Mouse (Mus musculus): ENCODE data around the gene Ankra2. TPM values are rescaled to one million over a fixed set of nuclear protein-coding genes. Genes with fewer than 3 reads are reported as not detected.
A peak's percentile ranks its signal among the peaks of the same experiment; 100 is the strongest.

Gene Ankra2
- polyA plus RNA-seq, 1 experiment, result 1.0 TPM

- no peaks in the 10 kb centered on the region for H3K9me3 ChIP-seq (ENCODE audit: control insufficient read depth, low read length)
Observed at GRCm38 (mm10) chr13:98245386-98245785, 17.5 kb upstream of the Ankra2 start.

GRCm38 (mm10) chr13:98249594-98249993 lies 13.3 kb upstream of the Ankra2 start:
- H3K27me3 ChIP-seq (ENCODE audit: control insufficient read depth), result no peaks in the 10 kb centered on the region
- no peaks in the 10 kb centered on the region for H3K9me3 ChIP-seq (ENCODE audit: control insufficient read depth, low read length)
- no peaks in the 10 kb centered on the region for H3K4me1 ChIP-seq (ENCODE audit: control insufficient read depth)
- H3K36me3 ChIP-seq (ENCODE audit: control insufficient read depth), result peaks cover 73% of the 10 kb centered on the region
- no peak for TF ChIP-seq GATA1 (IDR thresholded peaks at IDR 0.05; ENCODE audit: low read length)
- H3K4me3 ChIP-seq (replicated peaks), result no peak overlapping the region

More at GRCm38 (mm10) chr13:98245386-98245785, 17.5 kb upstream of the Ankra2 start:
- H3K4me3 ChIP-seq (replicated peaks), result no peak overlapping the region
- TF ChIP-seq GATA1 (IDR thresholded peaks at IDR 0.05; ENCODE audit: low read length) (no peak), TAL1 (IDR thresholded peaks at IDR 0.05; ENCODE audit: low read length) (no peak)
- peaks cover 35% of the 10 kb centered on the region for H3K36me3 ChIP-seq (ENCODE audit: control insufficient read depth)
- H3K27me3 ChIP-seq (ENCODE audit: control insufficient read depth), result no peaks in the 10 kb centered on the region
- H3K4me1 ChIP-seq (ENCODE audit: control insufficient read depth), result no peaks in the 10 kb centered on the region

GRCm38 (mm10) chr13:98254921-98255320 lies 8.0 kb upstream of the Ankra2 start:
- Histone ChIP-seq H3K9me3 (ENCODE audit: control insufficient read depth, low read length) (no peaks in the 10 kb centered on the region), H3K27me3 (ENCODE audit: control insufficient read depth) (no peaks in the 10 kb centered on the region), H3K4me3 (replicated peaks) (no peak overlapping the region), H3K4me1 (ENCODE audit: control insufficient read depth) (no peaks in the 10 kb centered on the region), H3K36me3 (ENCODE audit: control insufficient read depth) (peaks cover 87% of the 10 kb centered on the region)
- TF ChIP-seq TAL1 (IDR thresholded peaks at IDR 0.05; ENCODE audit: low read length), result no peak
- no peak for TF ChIP-seq GATA1 (IDR thresholded peaks at IDR 0.05; ENCODE audit: low read length)

GRCm38 (mm10) chr13:98263458-98263987 lies 649 bp downstream of the Ankra2 start:
- TF ChIP-seq GATA1 (IDR thresholded peaks at IDR 0.05; ENCODE audit: low read length) (peak; percentile 52; the same call in 1 of the 2 replicates), TAL1 (IDR thresholded peaks at IDR 0.05; ENCODE audit: low read length) (no peak)
- Histone ChIP-seq H3K36me3 (ENCODE audit: control insufficient read depth) (peaks cover 34% of the 10 kb centered on the region), H3K9me3 (ENCODE audit: control insufficient read depth, low read length) (no peaks in the 10 kb centered on the region), H3K4me3 (replicated peaks) (peak overlapping the region; percentile 98), H3K27me3 (ENCODE audit: control insufficient read depth) (no peaks in the 10 kb centered on the region), H3K4me1 (ENCODE audit: control insufficient read depth) (peaks cover 33% of the 10 kb centered on the region)

GRCm38 (mm10) chr13:98264111-98264510 lies 1.2 kb downstream of the Ankra2 start:
- Histone ChIP-seq H3K36me3 (ENCODE audit: control insufficient read depth) (peaks cover 32% of the 10 kb centered on the region), H3K4me1 (ENCODE audit: control insufficient read depth) (peaks cover 33% of the 10 kb centered on the region), H3K27me3 (ENCODE audit: control insufficient read depth) (no peaks in the 10 kb centered on the region), H3K9me3 (ENCODE audit: control insufficient read depth, low read length) (no peaks in the 10 kb centered on the region), H3K4me3 (replicated peaks) (peak overlapping the region; percentile 98)
- no peak for TF ChIP-seq GATA1 (IDR thresholded peaks at IDR 0.05; ENCODE audit: low read length)
- no peak for TF ChIP-seq TAL1 (IDR thresholded peaks at IDR 0.05; ENCODE audit: low read length)

GRCm38 (mm10) chr13:98274023-98274422 lies 11.1 kb downstream of the Ankra2 start:
- TF ChIP-seq GATA1 (IDR thresholded peaks at IDR 0.05; ENCODE audit: low read length) (no peak), TAL1 (IDR thresholded peaks at IDR 0.05; ENCODE audit: low read length) (no peak)
- H3K4me3 ChIP-seq (replicated peaks), result no peak overlapping the region
- no peaks in the 10 kb centered on the region for H3K9me3 ChIP-seq (ENCODE audit: control insufficient read depth, low read length)
- H3K4me1 ChIP-seq (ENCODE audit: control insufficient read depth), result peaks cover 12% of the 10 kb centered on the region
- no peaks in the 10 kb centered on the region for H3K27me3 ChIP-seq (ENCODE audit: control insufficient read depth)
- peaks cover 53% of the 10 kb centered on the region for H3K36me3 ChIP-seq (ENCODE audit: control insufficient read depth)

- Histone ChIP-seq H3K27me3 (ENCODE audit: control insufficient read depth) (no peaks in the 10 kb centered on the region), H3K36me3 (ENCODE audit: control insufficient read depth) (peaks cover 47% of the 10 kb centered on the region), H3K9me3 (ENCODE audit: control insufficient read depth, low read length) (no peaks in the 10 kb centered on the region), H3K4me3 (replicated peaks) (no peak overlapping the region), H3K4me1 (ENCODE audit: control insufficient read depth) (peaks cover 12% of the 10 kb centered on the region)
- no peak for TF ChIP-seq GATA1 (IDR thresholded peaks at IDR 0.05; ENCODE audit: low read length)
- no peak for TF ChIP-seq TAL1 (IDR thresholded peaks at IDR 0.05; ENCODE audit: low read length)
Observed at GRCm38 (mm10) chr13:98275646-98276045, 12.8 kb downstream of the Ankra2 start.

GRCm38 (mm10) chr13:98276253-98276652 lies 13.4 kb downstream of the Ankra2 start:
- Histone ChIP-seq H3K36me3 (ENCODE audit: control insufficient read depth) (peaks cover 41% of the 10 kb centered on the region), H3K4me3 (replicated peaks) (no peak overlapping the region), H3K27me3 (ENCODE audit: control insufficient read depth) (no peaks in the 10 kb centered on the region), H3K9me3 (ENCODE audit: control insufficient read depth, low read length) (no peaks in the 10 kb centered on the region), H3K4me1 (ENCODE audit: control insufficient read depth) (peaks cover 12% of the 10 kb centered on the region)
- TF ChIP-seq GATA1 (IDR thresholded peaks at IDR 0.05; ENCODE audit: low read length) (no peak), TAL1 (IDR thresholded peaks at IDR 0.05; ENCODE audit: low read length) (no peak)

GRCm38 (mm10) chr13:98277501-98277900 lies 14.6 kb downstream of the Ankra2 start:
- no peak for TF ChIP-seq GATA1 (IDR thresholded peaks at IDR 0.05; ENCODE audit: low read length)
- Histone ChIP-seq H3K36me3 (ENCODE audit: control insufficient read depth) (peaks cover 29% of the 10 kb centered on the region), H3K4me1 (ENCODE audit: control insufficient read depth) (peaks cover 12% of the 10 kb centered on the region), H3K27me3 (ENCODE audit: control insufficient read depth) (no peaks in the 10 kb centered on the region), H3K4me3 (replicated peaks) (no peak overlapping the region), H3K9me3 (ENCODE audit: control insufficient read depth, low read length) (no peaks in the 10 kb centered on the region)

GRCm38 (mm10) chr13:98279686-98280085 lies 16.8 kb downstream of the Ankra2 start, which contains the start of gene Gm21976:
Gene Gm21976 (plus strand): TSS chr13:98279887.
- no peak within 1 kb of the TSS for H3K4me3 ChIP-seq (replicated peaks)
- no peaks in the 10 kb centered on the region for H3K27me3 ChIP-seq (ENCODE audit: control insufficient read depth)
- peaks cover 12% of the 10 kb centered on the region for H3K4me1 ChIP-seq (ENCODE audit: control insufficient read depth)
- H3K9me3 ChIP-seq (ENCODE audit: control insufficient read depth, low read length), result no peaks in the 10 kb centered on the region
- TF ChIP-seq TAL1 (IDR thresholded peaks at IDR 0.05; ENCODE audit: low read length) (no peak), GATA1 (IDR thresholded peaks at IDR 0.05; ENCODE audit: low read length) (no peak)
- peaks cover 11% of the 10 kb centered on the region for H3K36me3 ChIP-seq (ENCODE audit: control insufficient read depth)
